Mouse (Mus musculus): ENCODE results near the gene Gm20388. TPM values are rescaled to one million over a fixed set of nuclear protein-coding genes. Genes with fewer than 3 reads are reported as not detected.
A peak's percentile ranks its signal among the peaks of the same experiment; 100 is the strongest.

The Gm20388 gene
- polyA plus RNA-seq, 1 experiment from 2014 or later: not detected

GRCm38 (mm10) chr8:120184850-120185792 is 274.5 kb downstream of the Gm20388 start:
- no peaks in the 10 kb centered on the region; the same call in 1 of the 2 replicates for H3K27me3 ChIP-seq (ENCODE audit: control insufficient read depth, insufficient read depth, low read length)
- peak overlapping the region; percentile 13 for H3K4me2 ChIP-seq (ENCODE audit: low read depth, severe bottlenecking)
- no peaks in the 10 kb centered on the region for H3K9me3 ChIP-seq (ENCODE audit: control insufficient read depth, low read length)
- no peaks in the 10 kb centered on the region for H3K36me3 ChIP-seq (ENCODE audit: control insufficient read depth, insufficient read depth, low read length)
- no peak overlapping the region for H3K4me3 ChIP-seq (ENCODE audit: low read depth, low read length)
- ATAC-seq (ENCODE audit: insufficient number of reproducible peaks, low FRiP score, low TSS enrichment, low read depth) (no peak; the same call in 1 of the 2 replicates), DNase-seq (ENCODE audit: low spot score) (peak; percentile 76)
- WGBS: 32% methylated on average over 17 of the region's 17 CpGs
- peaks cover 33% of the 10 kb centered on the region for H3K4me1 ChIP-seq (ENCODE audit: control insufficient read depth, insufficient read depth, low read length)
- H3K9ac ChIP-seq (ENCODE audit: low read length): peak overlapping the region; percentile 41
- H3K27ac ChIP-seq (replicated peaks; ENCODE audit: low read depth, low read length): peak overlapping the region; percentile 87

GRCm38 (mm10) chr8:120186454-120186853 is 275.8 kb downstream of the Gm20388 start:
- 68% methylated on average over 8 of the region's 8 CpGs for WGBS
- DNase-seq (ENCODE audit: low spot score) (no peak), ATAC-seq (ENCODE audit: insufficient number of reproducible peaks, low FRiP score, low TSS enrichment, low read depth) (no peak)
- Histone ChIP-seq H3K4me3 (ENCODE audit: low read depth, low read length) (no peak overlapping the region), H3K36me3 (ENCODE audit: control insufficient read depth, insufficient read depth, low read length) (no peaks in the 10 kb centered on the region), H3K27me3 (ENCODE audit: control insufficient read depth, insufficient read depth, low read length) (no peaks in the 10 kb centered on the region; the same call in 1 of the 2 replicates), H3K9ac (ENCODE audit: low read length) (no peak overlapping the region), H3K27ac (replicated peaks; ENCODE audit: low read depth, low read length) (no peak overlapping the region), H3K4me2 (ENCODE audit: low read depth, severe bottlenecking) (no peak overlapping the region), H3K9me3 (ENCODE audit: control insufficient read depth, low read length) (no peaks in the 10 kb centered on the region), H3K4me1 (ENCODE audit: control insufficient read depth, insufficient read depth, low read length) (peaks cover 41% of the 10 kb centered on the region)

- Histone ChIP-seq H3K36me3 (ENCODE audit: control insufficient read depth, insufficient read depth, low read length) (no peaks in the 10 kb centered on the region), H3K4me1 (ENCODE audit: control insufficient read depth, insufficient read depth, low read length) (peaks cover 47% of the 10 kb centered on the region), H3K4me3 (ENCODE audit: low read depth, low read length) (no peak overlapping the region), H3K4me2 (ENCODE audit: low read depth, severe bottlenecking) (no peak overlapping the region), H3K9ac (ENCODE audit: low read length) (no peak overlapping the region), H3K9me3 (ENCODE audit: control insufficient read depth, low read length) (no peaks in the 10 kb centered on the region), H3K27me3 (ENCODE audit: control insufficient read depth, insufficient read depth, low read length) (no peaks in the 10 kb centered on the region; the same call in 1 of the 2 replicates), H3K27ac (replicated peaks; ENCODE audit: low read depth, low read length) (no peak overlapping the region)
- WGBS: 88% methylated on average over 6 of the region's 6 CpGs
- DNase-seq (ENCODE audit: low spot score): no peak
- no peak for ATAC-seq (ENCODE audit: insufficient number of reproducible peaks, low FRiP score, low TSS enrichment, low read depth)
These were observed 277.9 kb downstream of the Gm20388 start for GRCm38 (mm10) chr8:120188510-120188909.

- H3K9me3 ChIP-seq (ENCODE audit: control insufficient read depth, low read length): no peaks in the 10 kb centered on the region
- H3K4me2 ChIP-seq (ENCODE audit: low read depth, severe bottlenecking): no peak overlapping the region
- peaks cover 42% of the 10 kb centered on the region for H3K4me1 ChIP-seq (ENCODE audit: control insufficient read depth, insufficient read depth, low read length)
- DNase-seq (ENCODE audit: low spot score): no peak
- H3K36me3 ChIP-seq (ENCODE audit: control insufficient read depth, insufficient read depth, low read length): no peaks in the 10 kb centered on the region
- ATAC-seq (ENCODE audit: insufficient number of reproducible peaks, low FRiP score, low TSS enrichment, low read depth): no peak
- no peak overlapping the region for H3K9ac ChIP-seq (ENCODE audit: low read length)
- H3K27me3 ChIP-seq (ENCODE audit: control insufficient read depth, insufficient read depth, low read length): no peaks in the 10 kb centered on the region; the same call in 1 of the 2 replicates
- H3K4me3 ChIP-seq (ENCODE audit: low read depth, low read length): no peak overlapping the region
- WGBS: 75% methylated on average over 6 of the region's 6 CpGs
- no peak overlapping the region for H3K27ac ChIP-seq (replicated peaks; ENCODE audit: low read depth, low read length)
These were observed 278.8 kb downstream of the Gm20388 start for GRCm38 (mm10) chr8:120189440-120189839.

- H3K4me2 ChIP-seq (ENCODE audit: low read depth, severe bottlenecking): no peak overlapping the region
- ATAC-seq (ENCODE audit: insufficient number of reproducible peaks, low FRiP score, low TSS enrichment, low read depth): no peak
- H3K27me3 ChIP-seq (ENCODE audit: control insufficient read depth, insufficient read depth, low read length): no peaks in the 10 kb centered on the region; the same call in 1 of the 2 replicates
- no peak for DNase-seq (ENCODE audit: low spot score)
- 76% methylated on average over 17 of the region's 17 CpGs for WGBS
- H3K4me1 ChIP-seq (ENCODE audit: control insufficient read depth, insufficient read depth, low read length): peaks cover 35% of the 10 kb centered on the region
- 0 out of 2 replicates have a peak overlapping the region, but pooled peaks have one; percentile 31 for H3K27ac ChIP-seq (replicated peaks; ENCODE audit: low read depth, low read length)
- no peaks in the 10 kb centered on the region for H3K9me3 ChIP-seq (ENCODE audit: control insufficient read depth, low read length)
- no peak overlapping the region for H3K4me3 ChIP-seq (ENCODE audit: low read depth, low read length)
- no peaks in the 10 kb centered on the region for H3K36me3 ChIP-seq (ENCODE audit: control insufficient read depth, insufficient read depth, low read length)
- H3K9ac ChIP-seq (ENCODE audit: low read length): no peak overlapping the region
These were observed 279.6 kb downstream of the Gm20388 start for GRCm38 (mm10) chr8:120190107-120190809.

GRCm38 (mm10) chr8:120190810-120191413 is 280.3 kb downstream of the Gm20388 start:
- ATAC-seq (ENCODE audit: insufficient number of reproducible peaks, low FRiP score, low TSS enrichment, low read depth): peak; percentile 88
- Histone ChIP-seq H3K4me1 (ENCODE audit: control insufficient read depth, insufficient read depth, low read length) (peaks cover 28% of the 10 kb centered on the region), H3K4me2 (ENCODE audit: low read depth, severe bottlenecking) (peak overlapping the region; percentile 33; the same call in 1 of the 2 replicates), H3K27ac (replicated peaks; ENCODE audit: low read depth, low read length) (peak overlapping the region; percentile 83), H3K4me3 (ENCODE audit: low read depth, low read length) (no peak overlapping the region), H3K27me3 (ENCODE audit: control insufficient read depth, insufficient read depth, low read length) (no peaks in the 10 kb centered on the region; the same call in 1 of the 2 replicates), H3K36me3 (ENCODE audit: control insufficient read depth, insufficient read depth, low read length) (no peaks in the 10 kb centered on the region), H3K9ac (ENCODE audit: low read length) (no peak overlapping the region; the same call in 1 of the 2 replicates), H3K9me3 (ENCODE audit: control insufficient read depth, low read length) (no peaks in the 10 kb centered on the region)
- peak; percentile 87 for DNase-seq (ENCODE audit: low spot score)
- WGBS: 26% methylated on average over 20 of the region's 20 CpGs

GRCm38 (mm10) chr8:120191633-120192032 is 281.0 kb downstream of the Gm20388 start:
- DNase-seq (ENCODE audit: low spot score): no peak
- Histone ChIP-seq H3K36me3 (ENCODE audit: control insufficient read depth, insufficient read depth, low read length) (no peaks in the 10 kb centered on the region), H3K27me3 (ENCODE audit: control insufficient read depth, insufficient read depth, low read length) (no peaks in the 10 kb centered on the region; the same call in 1 of the 2 replicates), H3K9ac (ENCODE audit: low read length) (no peak overlapping the region), H3K4me2 (ENCODE audit: low read depth, severe bottlenecking) (no peak overlapping the region; the same call in 1 of the 2 replicates), H3K27ac (replicated peaks; ENCODE audit: low read depth, low read length) (peak overlapping the region; percentile 83), H3K4me3 (ENCODE audit: low read depth, low read length) (no peak overlapping the region), H3K9me3 (ENCODE audit: control insufficient read depth, low read length) (no peaks in the 10 kb centered on the region), H3K4me1 (ENCODE audit: control insufficient read depth, insufficient read depth, low read length) (peaks cover 22% of the 10 kb centered on the region)
- ATAC-seq (ENCODE audit: insufficient number of reproducible peaks, low FRiP score, low TSS enrichment, low read depth): no peak
- 84% methylated on average over 5 of the region's 5 CpGs for WGBS

- WGBS: 96% methylated on average over 5 of the region's 5 CpGs
- Histone ChIP-seq H3K4me3 (ENCODE audit: low read depth, low read length) (no peak overlapping the region), H3K27me3 (ENCODE audit: control insufficient read depth, insufficient read depth, low read length) (no peaks in the 10 kb centered on the region; the same call in 1 of the 2 replicates), H3K36me3 (ENCODE audit: control insufficient read depth, insufficient read depth, low read length) (no peaks in the 10 kb centered on the region), H3K9ac (ENCODE audit: low read length) (no peak overlapping the region), H3K9me3 (ENCODE audit: control insufficient read depth, low read length) (no peaks in the 10 kb centered on the region), H3K4me2 (ENCODE audit: low read depth, severe bottlenecking) (no peak overlapping the region), H3K4me1 (ENCODE audit: control insufficient read depth, insufficient read depth, low read length) (peaks cover 18% of the 10 kb centered on the region), H3K27ac (replicated peaks; ENCODE audit: low read depth, low read length) (no peak overlapping the region)
- ATAC-seq (ENCODE audit: insufficient number of reproducible peaks, low FRiP score, low TSS enrichment, low read depth) (no peak), DNase-seq (ENCODE audit: low spot score) (no peak)
These were observed 281.5 kb downstream of the Gm20388 start for GRCm38 (mm10) chr8:120192118-120192517.
